Mouse (Mus musculus): Measurements from ENCODE around the gene Tjp2. TPM values are rescaled to one million over a fixed set of nuclear protein-coding genes. Genes with fewer than 3 reads are reported as not detected.

Gene Tjp2
- total and polyA plus RNA-seq, 3 experiments = 0.03 to 0.11 TPM; not detected in 1

GRCm38 (mm10) chr19:24063585-24063984 is 161.2 kb downstream of the Tjp2 start:
- DNase-seq (ENCODE audit: low spot score) (no peak), ATAC-seq (ENCODE audit: extremely low read depth, insufficient number of reproducible peaks, low FRiP score, poor library complexity, severe bottlenecking) (no peak)
- Histone ChIP-seq H3K9me3 (replicated peaks) (no peaks in the 10 kb centered on the region), H3K27me3 (ENCODE audit: insufficient read depth, low read length) (no peaks in the 10 kb centered on the region), H3K4me3 (ENCODE audit: low read depth, low read length) (no peak overlapping the region), H3K36me3 (replicated peaks) (no peaks in the 10 kb centered on the region), H3K4me1 (ENCODE audit: insufficient read depth, low read depth, low read length) (no peaks in the 10 kb centered on the region)
- no peak for TF ChIP-seq TAL1 (conservative IDR thresholded peaks at IDR 0.05; ENCODE audit: low read depth, low read length)
- TF ChIP-seq GATA1 (IDR thresholded peaks at IDR 0.05; ENCODE audit: borderline replicate concordance, low read length) = no peak

- Histone ChIP-seq H3K9me3 (replicated peaks) (no peaks in the 10 kb centered on the region), H3K27me3 (ENCODE audit: insufficient read depth, low read length) (no peaks in the 10 kb centered on the region), H3K36me3 (replicated peaks) (no peaks in the 10 kb centered on the region), H3K4me3 (ENCODE audit: low read depth, low read length) (no peak overlapping the region), H3K4me1 (ENCODE audit: insufficient read depth, low read depth, low read length) (no peaks in the 10 kb centered on the region)
- DNase-seq (ENCODE audit: low spot score) = no peak
- no peak for ATAC-seq (ENCODE audit: extremely low read depth, insufficient number of reproducible peaks, low FRiP score, poor library complexity, severe bottlenecking)
- TF ChIP-seq TAL1 (conservative IDR thresholded peaks at IDR 0.05; ENCODE audit: low read depth, low read length) (no peak), POLR2AphosphoS5 (IDR thresholded peaks at IDR 0.05; ENCODE audit: insufficient replicate concordance, low read depth, low read length) (no peak), GATA2 (IDR thresholded peaks at IDR 0.05; ENCODE audit: borderline replicate concordance, low read depth, low read length) (no peak), GATA1 (IDR thresholded peaks at IDR 0.05; ENCODE audit: borderline replicate concordance, low read length) (no peak), CTCF (IDR thresholded peaks at IDR 0.05; ENCODE audit: low read depth, low read length) (no peak)
Measured at GRCm38 (mm10) chr19:24058851-24059250, 166.0 kb downstream of the Tjp2 start.

- Histone ChIP-seq H3K4me1 (ENCODE audit: insufficient read depth, low read depth, low read length) (no peaks in the 10 kb centered on the region), H3K4me3 (ENCODE audit: low read depth, low read length) (no peak overlapping the region), H3K27me3 (ENCODE audit: insufficient read depth, low read length) (no peaks in the 10 kb centered on the region), H3K9me3 (replicated peaks) (no peaks in the 10 kb centered on the region), H3K36me3 (replicated peaks) (no peaks in the 10 kb centered on the region)
- DNase-seq (ENCODE audit: low spot score) = no peak
- ATAC-seq (ENCODE audit: extremely low read depth, insufficient number of reproducible peaks, low FRiP score, poor library complexity, severe bottlenecking) = no peak
- TF ChIP-seq CTCF (IDR thresholded peaks at IDR 0.05; ENCODE audit: low read depth, low read length) = no peak
- no peak for TF ChIP-seq POLR2AphosphoS5 (IDR thresholded peaks at IDR 0.05; ENCODE audit: insufficient replicate concordance, low read depth, low read length)
- TF ChIP-seq TAL1 (conservative IDR thresholded peaks at IDR 0.05; ENCODE audit: low read depth, low read length) = no peak
- no peak for TF ChIP-seq GATA1 (IDR thresholded peaks at IDR 0.05; ENCODE audit: borderline replicate concordance, low read length)
- TF ChIP-seq GATA2 (IDR thresholded peaks at IDR 0.05; ENCODE audit: borderline replicate concordance, low read depth, low read length) = no peak
Measured at GRCm38 (mm10) chr19:24058021-24058420, 166.8 kb downstream of the Tjp2 start.

GRCm38 (mm10) chr19:24056880-24057279 is 167.9 kb downstream of the Tjp2 start:
- ATAC-seq (ENCODE audit: extremely low read depth, insufficient number of reproducible peaks, low FRiP score, poor library complexity, severe bottlenecking) (no peak), DNase-seq (ENCODE audit: low spot score) (no peak)
- Histone ChIP-seq H3K4me1 (ENCODE audit: insufficient read depth, low read depth, low read length) (no peaks in the 10 kb centered on the region), H3K27me3 (ENCODE audit: insufficient read depth, low read length) (no peaks in the 10 kb centered on the region), H3K36me3 (replicated peaks) (no peaks in the 10 kb centered on the region), H3K4me3 (ENCODE audit: low read depth, low read length) (no peak overlapping the region), H3K9me3 (replicated peaks) (no peaks in the 10 kb centered on the region)
- TF ChIP-seq POLR2AphosphoS5 (IDR thresholded peaks at IDR 0.05; ENCODE audit: insufficient replicate concordance, low read depth, low read length) (no peak), GATA2 (IDR thresholded peaks at IDR 0.05; ENCODE audit: borderline replicate concordance, low read depth, low read length) (no peak), GATA1 (IDR thresholded peaks at IDR 0.05; ENCODE audit: borderline replicate concordance, low read length) (no peak), TAL1 (conservative IDR thresholded peaks at IDR 0.05; ENCODE audit: low read depth, low read length) (no peak), CTCF (IDR thresholded peaks at IDR 0.05; ENCODE audit: low read depth, low read length) (no peak)

- no peak for ATAC-seq (ENCODE audit: extremely low read depth, insufficient number of reproducible peaks, low FRiP score, poor library complexity, severe bottlenecking)
- Histone ChIP-seq H3K9me3 (replicated peaks) (no peaks in the 10 kb centered on the region), H3K4me3 (ENCODE audit: low read depth, low read length) (no peak overlapping the region), H3K36me3 (replicated peaks) (no peaks in the 10 kb centered on the region), H3K27me3 (ENCODE audit: insufficient read depth, low read length) (no peaks in the 10 kb centered on the region), H3K4me1 (ENCODE audit: insufficient read depth, low read depth, low read length) (no peaks in the 10 kb centered on the region)
- no peak for TF ChIP-seq POLR2AphosphoS5 (IDR thresholded peaks at IDR 0.05; ENCODE audit: insufficient replicate concordance, low read depth, low read length)
- TF ChIP-seq GATA1 (IDR thresholded peaks at IDR 0.05; ENCODE audit: borderline replicate concordance, low read length) = no peak
- no peak for TF ChIP-seq GATA2 (IDR thresholded peaks at IDR 0.05; ENCODE audit: borderline replicate concordance, low read depth, low read length)
- no peak for TF ChIP-seq TAL1 (conservative IDR thresholded peaks at IDR 0.05; ENCODE audit: low read depth, low read length)
- TF ChIP-seq CTCF (IDR thresholded peaks at IDR 0.05; ENCODE audit: low read depth, low read length) = no peak
- DNase-seq (ENCODE audit: low spot score) = no peak
Measured at GRCm38 (mm10) chr19:24054904-24055303, 169.9 kb downstream of the Tjp2 start.

GRCm38 (mm10) chr19:24054265-24054664 is 170.6 kb downstream of the Tjp2 start:
- DNase-seq (ENCODE audit: low spot score) = no peak
- TF ChIP-seq CTCF (IDR thresholded peaks at IDR 0.05; ENCODE audit: low read depth, low read length) (no peak), TAL1 (conservative IDR thresholded peaks at IDR 0.05; ENCODE audit: low read depth, low read length) (no peak), GATA1 (IDR thresholded peaks at IDR 0.05; ENCODE audit: borderline replicate concordance, low read length) (no peak)
- Histone ChIP-seq H3K4me1 (ENCODE audit: insufficient read depth, low read depth, low read length) (no peaks in the 10 kb centered on the region), H3K4me3 (ENCODE audit: low read depth, low read length) (no peak overlapping the region), H3K27me3 (ENCODE audit: insufficient read depth, low read length) (no peaks in the 10 kb centered on the region), H3K9me3 (replicated peaks) (no peaks in the 10 kb centered on the region), H3K36me3 (replicated peaks) (no peaks in the 10 kb centered on the region)
- no peak for ATAC-seq (ENCODE audit: extremely low read depth, insufficient number of reproducible peaks, low FRiP score, poor library complexity, severe bottlenecking)

GRCm38 (mm10) chr19:24050514-24050913 is 174.3 kb downstream of the Tjp2 start:
- DNase-seq (ENCODE audit: low spot score) = no peak
- ATAC-seq (ENCODE audit: extremely low read depth, insufficient number of reproducible peaks, low FRiP score, poor library complexity, severe bottlenecking) = no peak
- no peak for TF ChIP-seq TAL1 (conservative IDR thresholded peaks at IDR 0.05; ENCODE audit: low read depth, low read length)
- no peak for TF ChIP-seq POLR2AphosphoS5 (IDR thresholded peaks at IDR 0.05; ENCODE audit: insufficient replicate concordance, low read depth, low read length)
- TF ChIP-seq GATA1 (IDR thresholded peaks at IDR 0.05; ENCODE audit: borderline replicate concordance, low read length) = no peak
- TF ChIP-seq GATA2 (IDR thresholded peaks at IDR 0.05; ENCODE audit: borderline replicate concordance, low read depth, low read length) = no peak
- no peak for TF ChIP-seq CTCF (IDR thresholded peaks at IDR 0.05; ENCODE audit: low read depth, low read length)
- 0 out of 2 replicates have a peak, but pooled peaks cover 3% of the 10 kb centered on the region for H3K27me3 ChIP-seq (ENCODE audit: insufficient read depth, low read length)
- no peak overlapping the region for H3K4me3 ChIP-seq (ENCODE audit: low read depth, low read length)
- no peaks in the 10 kb centered on the region for H3K4me1 ChIP-seq (ENCODE audit: insufficient read depth, low read depth, low read length)
- H3K9me3 ChIP-seq (replicated peaks) = no peaks in the 10 kb centered on the region
- no peaks in the 10 kb centered on the region for H3K36me3 ChIP-seq (replicated peaks)

Data from G1E (cell line).